Mouse (Mus musculus): ENCODE measurements around the gene Rflna. TPM values are rescaled to one million over a fixed set of nuclear protein-coding genes. Genes with fewer than 3 reads are reported as not detected.

The Rflna gene
- total RNA-seq (2023): not detected

GRCm38 (mm10) chr5:125002969-125003872 lies at the start of gene Rflna:
Gene Rflna, plus strand, starts transcription at chr5:125003221.

Other genes starting within 250 kb of the Rflna start
- 7.7 TPM for gene Ccdc92, start 140.8 kb upstream of the Rflna start, total RNA-seq (2023)
- 25.3 TPM for gene Zfp664, start 140.5 kb upstream of the Rflna start, total RNA-seq (2023)
- gene Ncor2, start 176.0 kb downstream of the Rflna start, total RNA-seq (2023): 198 TPM